Mouse (Mus musculus): ENCODE data around the gene Kcnb1. TPM values are rescaled to one million over a fixed set of nuclear protein-coding genes. Genes with fewer than 3 reads are reported as not detected.

The Kcnb1 gene
- under 1 TPM in 1 of 26 experiments, not detected in 25; 0.06 TPM for total RNA-seq (2018; cell fraction: chromatin; rRNA removed)
- total RNA-seq (2018; cell fraction: cytosol; rRNA removed) = under 1 TPM in 9 of 26 experiments, not detected in 17; 0.03 to 0.12 (median 0.06) TPM
- total RNA-seq (2018; cell fraction: nucleus; rRNA removed) = under 1 TPM in 1 of 26 experiments, not detected in 25; 0.59 TPM
- polyA plus RNA-seq (2018) = 0.07 to 0.30 TPM in 2 of 3 replicates, not detected in the other

DNA sequence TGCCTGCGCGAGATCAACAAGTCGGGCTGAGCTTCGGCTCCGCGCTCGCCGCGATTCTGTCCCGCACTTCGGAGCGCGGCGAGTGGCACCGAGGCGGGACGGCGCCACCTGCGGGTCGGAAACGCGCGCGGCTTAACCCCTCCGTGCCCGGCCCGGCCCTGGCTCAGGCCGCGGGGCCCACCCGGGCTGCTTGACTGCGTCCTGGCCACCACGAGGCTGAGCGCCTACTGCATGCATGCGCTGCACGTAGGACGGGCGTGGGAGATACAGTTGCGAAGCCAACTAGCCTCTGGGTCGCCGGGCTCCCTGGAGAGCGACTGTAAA lies at the start of gene Kcnb1:
Gene Kcnb1 (minus strand): TSS at position 80 of the 324 bp plus-strand sequence.
- H3K4me3 ChIP-seq (ENCODE audit: inconsistent target) = no peak within 1 kb of the TSS
- 3% methylated on average over 41 of the region's 41 CpGs for WGBS (ENCODE audit: missing documents)

DNA sequence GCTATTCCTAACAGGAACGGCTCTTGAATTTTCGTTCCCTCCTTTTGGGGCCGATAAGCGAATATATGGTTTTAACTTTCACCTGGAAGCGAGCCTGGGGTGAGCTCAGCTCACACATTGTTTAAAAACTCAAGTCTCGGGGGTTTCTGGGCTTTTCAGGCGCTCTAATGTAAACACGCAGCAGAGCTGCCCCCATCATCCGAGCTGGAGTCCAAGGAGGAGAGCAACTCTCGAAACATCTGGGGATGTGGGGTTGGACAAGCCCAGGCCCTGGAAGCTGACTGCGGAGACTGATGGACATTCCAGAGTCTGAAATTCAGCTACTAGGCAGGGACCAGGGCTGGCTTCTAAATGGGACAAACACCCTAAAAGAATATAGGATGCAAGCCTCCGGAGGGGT lies 49.3 kb upstream of the Kcnb1 start:
- H3K79me2 ChIP-seq (ENCODE audit: inconsistent target) = no peaks in the 10 kb centered on the region
- H3K27ac ChIP-seq = no peak overlapping the region
- no peak overlapping the region for H3K4me3 ChIP-seq (ENCODE audit: inconsistent target)
- H3K36me3 ChIP-seq (ENCODE audit: inconsistent target) = no peaks in the 10 kb centered on the region
- WGBS (ENCODE audit: missing documents) = 59% methylated on average over 12 of the region's 12 CpGs

More for the DNA sequence above, at the start of gene Kcnb1:
- H3K27ac ChIP-seq = no peak within 1 kb of the TSS
- H3K36me3 ChIP-seq (ENCODE audit: inconsistent target) = no peaks in the 10 kb centered on the region
- H3K79me2 ChIP-seq (ENCODE audit: inconsistent target) = no peaks in the 10 kb centered on the region

DNA sequence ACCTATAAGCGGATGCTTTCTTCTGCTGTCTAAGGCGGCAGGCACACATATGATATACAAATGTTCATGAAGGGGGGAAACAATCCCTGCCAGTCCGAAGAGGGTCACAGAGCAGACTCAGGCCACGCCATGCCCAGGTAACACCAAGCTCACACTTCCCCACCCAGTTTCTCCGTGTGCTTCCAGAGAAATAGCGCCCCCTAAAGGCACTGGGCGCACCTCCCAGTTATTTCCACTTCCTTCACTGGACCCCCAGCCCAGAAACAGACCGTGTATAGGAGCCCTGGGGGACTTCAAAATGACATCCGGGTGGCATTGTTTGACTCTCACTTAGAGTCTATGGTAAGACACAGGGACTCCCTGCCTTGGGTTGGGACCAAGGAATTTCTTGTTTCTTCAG lies 47.3 kb upstream of the Kcnb1 start:
- no peaks in the 10 kb centered on the region for H3K36me3 ChIP-seq (ENCODE audit: inconsistent target)
- no peak overlapping the region for H3K4me3 ChIP-seq (ENCODE audit: inconsistent target)
- H3K27ac ChIP-seq = no peak overlapping the region
- WGBS (ENCODE audit: missing documents) = 75% methylated on average over 9 of the region's 9 CpGs
- H3K79me2 ChIP-seq (ENCODE audit: inconsistent target) = no peaks in the 10 kb centered on the region

GRCm38 (mm10) chr2:167236174-167236573 lies 46.2 kb upstream of the Kcnb1 start:
- Histone ChIP-seq H3K27ac (no peak overlapping the region), H3K4me3 (ENCODE audit: inconsistent target) (no peak overlapping the region), H3K36me3 (ENCODE audit: inconsistent target) (no peaks in the 10 kb centered on the region), H3K79me2 (ENCODE audit: inconsistent target) (no peaks in the 10 kb centered on the region)
- WGBS (ENCODE audit: missing documents) = 88% methylated on average over 4 of the region's 4 CpGs

DNA sequence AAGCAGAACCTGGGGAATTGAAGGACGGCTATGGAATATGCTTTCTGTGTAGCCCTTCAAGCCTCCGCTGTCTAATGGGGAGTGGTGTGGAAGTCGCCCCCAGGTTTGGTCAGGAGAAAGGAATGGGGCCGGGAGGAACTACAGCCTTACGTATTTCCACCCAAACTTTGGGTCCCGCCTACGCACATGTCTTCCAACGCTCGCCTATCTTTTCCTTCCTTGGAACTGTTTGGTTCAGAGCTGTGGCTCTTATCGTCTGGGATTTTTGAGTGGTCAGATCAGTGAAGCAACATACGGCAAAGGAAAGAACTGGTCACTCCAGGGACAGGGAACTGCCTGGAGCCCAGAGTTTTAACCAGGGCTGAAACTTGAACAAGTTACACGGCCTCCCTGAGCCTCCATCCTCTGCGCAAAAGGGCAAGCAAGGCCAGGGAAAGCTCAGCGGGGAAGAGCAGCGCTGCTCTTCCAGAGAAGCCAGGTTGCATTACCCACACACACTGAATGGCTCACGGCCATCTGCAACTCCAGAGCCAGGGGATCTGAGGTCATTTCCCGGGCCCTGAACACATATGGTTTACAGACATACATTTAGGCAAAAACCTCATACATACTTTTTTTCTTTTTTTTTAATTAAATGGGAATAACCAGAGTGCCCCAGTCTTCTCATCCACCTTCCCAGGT lies 45.5 kb upstream of the Kcnb1 start:
- WGBS (ENCODE audit: missing documents) = 84% methylated on average over 17 of the region's 17 CpGs
- Histone ChIP-seq H3K79me2 (ENCODE audit: inconsistent target) (no peaks in the 10 kb centered on the region), H3K36me3 (ENCODE audit: inconsistent target) (no peaks in the 10 kb centered on the region), H3K27ac (no peak overlapping the region), H3K4me3 (ENCODE audit: inconsistent target) (no peak overlapping the region)

GRCm38 (mm10) chr2:167233771-167234170 lies 43.8 kb upstream of the Kcnb1 start:
- Histone ChIP-seq H3K79me2 (ENCODE audit: inconsistent target) (no peaks in the 10 kb centered on the region), H3K36me3 (ENCODE audit: inconsistent target) (no peaks in the 10 kb centered on the region), H3K4me3 (ENCODE audit: inconsistent target) (no peak overlapping the region), H3K27ac (no peak overlapping the region)
- WGBS (ENCODE audit: missing documents) = 88% methylated on average over 14 of the region's 14 CpGs

- 91% methylated on average over 5 of the region's 5 CpGs for WGBS (ENCODE audit: missing documents)
Observed at GRCm38 (mm10) chr2:167233009-167233335, 43.0 kb upstream of the Kcnb1 start.

GRCm38 (mm10) chr2:167232132-167233008 lies 42.4 kb upstream of the Kcnb1 start:
- 92% methylated on average over 14 of the region's 14 CpGs for WGBS (ENCODE audit: missing documents)
- Histone ChIP-seq H3K36me3 (ENCODE audit: inconsistent target) (no peaks in the 10 kb centered on the region), H3K27ac (no peak overlapping the region), H3K4me3 (ENCODE audit: inconsistent target) (no peak overlapping the region), H3K79me2 (ENCODE audit: inconsistent target) (no peaks in the 10 kb centered on the region)

More at GRCm38 (mm10) chr2:167233009-167233335, 43.0 kb upstream of the Kcnb1 start:
- Histone ChIP-seq H3K4me3 (ENCODE audit: inconsistent target) (no peak overlapping the region), H3K36me3 (ENCODE audit: inconsistent target) (no peaks in the 10 kb centered on the region), H3K27ac (no peak overlapping the region), H3K79me2 (ENCODE audit: inconsistent target) (no peaks in the 10 kb centered on the region)

DNA sequence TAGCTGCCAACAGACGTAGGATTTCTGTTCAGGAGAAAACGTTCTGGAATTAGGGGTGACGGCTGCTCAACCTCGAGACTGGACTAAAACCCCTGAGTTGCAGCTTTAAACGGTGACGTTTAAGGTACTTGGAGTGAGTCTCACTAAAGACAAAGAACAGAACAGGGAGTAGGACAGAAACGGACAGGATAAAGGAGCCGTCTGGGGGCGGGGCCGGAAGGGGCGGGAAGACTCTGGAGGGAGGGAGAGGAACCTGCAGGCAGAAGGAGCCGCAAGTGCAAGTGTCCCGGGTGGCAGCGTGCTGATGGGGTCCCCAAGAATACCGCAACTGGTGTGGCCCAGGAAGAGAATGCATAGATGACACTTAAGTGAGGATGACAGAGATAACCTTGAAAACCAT lies 40.6 kb upstream of the Kcnb1 start:
- Histone ChIP-seq H3K4me3 (ENCODE audit: inconsistent target) (no peak overlapping the region), H3K79me2 (ENCODE audit: inconsistent target) (no peaks in the 10 kb centered on the region), H3K27ac (no peak overlapping the region), H3K36me3 (ENCODE audit: inconsistent target) (no peaks in the 10 kb centered on the region)
- 27% methylated on average over 15 of the region's 15 CpGs for WGBS (ENCODE audit: missing documents)

GRCm38 (mm10) chr2:167224937-167225336 lies 35.0 kb upstream of the Kcnb1 start:
- Histone ChIP-seq H3K36me3 (ENCODE audit: inconsistent target) (no peaks in the 10 kb centered on the region), H3K4me3 (ENCODE audit: inconsistent target) (no peak overlapping the region), H3K27ac (no peak overlapping the region), H3K79me2 (ENCODE audit: inconsistent target) (no peaks in the 10 kb centered on the region)
- 26% methylated on average over 7 of the region's 7 CpGs for WGBS (ENCODE audit: missing documents)

- no peaks in the 10 kb centered on the region for H3K36me3 ChIP-seq (ENCODE audit: inconsistent target)
- 97% methylated on average over 6 of the region's 6 CpGs for WGBS (ENCODE audit: missing documents)
- no peak overlapping the region for H3K27ac ChIP-seq
- no peaks in the 10 kb centered on the region for H3K79me2 ChIP-seq (ENCODE audit: inconsistent target)
- no peak overlapping the region for H3K4me3 ChIP-seq (ENCODE audit: inconsistent target)
Observed at GRCm38 (mm10) chr2:167224194-167224593, 34.2 kb upstream of the Kcnb1 start.

DNA sequence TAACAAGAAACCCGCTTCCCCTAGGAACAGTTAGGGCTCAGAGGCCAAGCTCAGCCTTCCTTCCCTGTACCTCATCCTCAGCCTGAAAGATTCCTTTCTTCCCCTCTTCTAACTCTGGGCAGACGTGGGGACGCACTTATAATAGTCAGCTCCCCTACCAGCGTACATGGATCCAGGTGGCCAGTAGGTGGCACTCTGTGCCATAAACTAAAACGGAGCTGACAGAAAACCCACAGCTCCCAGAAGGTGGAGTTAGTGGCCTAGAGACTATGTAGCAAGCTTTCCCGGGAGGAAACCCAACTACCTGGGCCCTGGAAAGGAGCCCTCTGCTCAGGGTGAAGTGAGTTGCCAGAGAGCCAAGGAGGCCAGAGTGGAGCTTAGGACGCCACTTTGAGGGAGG lies 32.2 kb upstream of the Kcnb1 start:
- H3K4me3 ChIP-seq (ENCODE audit: inconsistent target) = no peak overlapping the region
- WGBS (ENCODE audit: missing documents) = 28% methylated on average over 7 of the region's 7 CpGs

GRCm38 (mm10) chr2:167221159-167221845 lies 31.3 kb upstream of the Kcnb1 start:
- H3K79me2 ChIP-seq (ENCODE audit: inconsistent target) = no peaks in the 10 kb centered on the region
- H3K4me3 ChIP-seq (ENCODE audit: inconsistent target) = no peak overlapping the region
- H3K27ac ChIP-seq = no peak overlapping the region
- 84% methylated on average over 13 of the region's 13 CpGs for WGBS (ENCODE audit: missing documents)
- no peaks in the 10 kb centered on the region for H3K36me3 ChIP-seq (ENCODE audit: inconsistent target)

More for the DNA sequence above, 32.2 kb upstream of the Kcnb1 start:
- Histone ChIP-seq H3K36me3 (ENCODE audit: inconsistent target) (no peaks in the 10 kb centered on the region), H3K79me2 (ENCODE audit: inconsistent target) (no peaks in the 10 kb centered on the region), H3K27ac (no peak overlapping the region)

DNA sequence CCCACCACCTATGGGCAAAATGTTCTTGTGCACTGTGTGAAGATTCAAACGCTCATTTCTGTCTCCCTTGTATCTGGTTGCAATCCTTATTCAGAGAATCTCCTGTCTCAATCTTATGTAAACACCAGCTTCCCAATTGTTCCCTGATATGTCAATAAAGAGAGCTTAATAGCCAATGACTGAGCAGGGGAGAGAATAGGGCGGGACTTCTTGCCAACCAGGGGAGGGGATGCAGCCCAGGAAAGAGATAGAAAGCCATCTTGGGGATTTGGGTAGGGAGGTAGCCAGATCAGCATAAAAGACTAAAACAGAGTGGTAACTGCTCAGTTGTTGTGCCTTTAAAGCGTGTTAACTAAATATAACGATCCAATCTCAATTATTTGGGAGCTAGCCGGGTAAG lies 30.8 kb upstream of the Kcnb1 start:
- H3K36me3 ChIP-seq (ENCODE audit: inconsistent target) = no peaks in the 10 kb centered on the region
- no peaks in the 10 kb centered on the region for H3K79me2 ChIP-seq (ENCODE audit: inconsistent target)
- no peak overlapping the region for H3K4me3 ChIP-seq (ENCODE audit: inconsistent target)
- WGBS (ENCODE audit: missing documents) = 85% methylated on average over 5 of the region's 5 CpGs
- no peak overlapping the region for H3K27ac ChIP-seq

Measured in macrophage (primary cell).